Mouse (Mus musculus) T-cell, adult 2 months (primary cell): ENCODE results near the gene 1700020A23Rik.

ENCODE experiments used
- DNase-seq: peaks from one replicate; pipeline ENCODE4 v3.0.0; 2022; ENCODE audit warnings: low spot score

The 1700020A23Rik gene

GRCm38 (mm10) chr2:130411558-130412495 is 6.8 kb downstream of the 1700020A23Rik start:
- DNase-seq = peak; percentile 49

- no peak for DNase-seq
Measured at GRCm38 (mm10) chr2:130412775-130413174, 7.7 kb downstream of the 1700020A23Rik start.

GRCm38 (mm10) chr2:130414094-130414856 is 9.2 kb downstream of the 1700020A23Rik start:
- DNase-seq = no peak

GRCm38 (mm10) chr2:130421781-130422620 is 16.9 kb downstream of the 1700020A23Rik start:
- DNase-seq = no peak

- peak; percentile 77 for DNase-seq
Measured at GRCm38 (mm10) chr2:130423397-130424125, 18.5 kb downstream of the 1700020A23Rik start.

- DNase-seq = peak; percentile 91
Measured at GRCm38 (mm10) chr2:130424126-130424853, 19.2 kb downstream of the 1700020A23Rik start, which contains the start of the genes Vps16 and Pced1a. Gene Vps16 (plus strand): TSS chr2:130424339. Gene Pced1a (minus strand): TSS chr2:130424701.

GRCm38 (mm10) chr2:130425112-130425511 is 20.1 kb downstream of the 1700020A23Rik start:
- no peak for DNase-seq

GRCm38 (mm10) chr2:130429851-130430250 is 24.8 kb downstream of the 1700020A23Rik start:
- no peak for DNase-seq

GRCm38 (mm10) chr2:130430484-130430883 is 25.4 kb downstream of the 1700020A23Rik start:
- DNase-seq = no peak

- DNase-seq = no peak
Measured at GRCm38 (mm10) chr2:130432157-130432556, 27.1 kb downstream of the 1700020A23Rik start.

- DNase-seq = peak; percentile 34
Measured at GRCm38 (mm10) chr2:130433152-130433551, 28.1 kb downstream of the 1700020A23Rik start.

- DNase-seq = no peak
Measured at GRCm38 (mm10) chr2:130436769-130437168, 31.7 kb downstream of the 1700020A23Rik start.

- DNase-seq = no peak
Measured at GRCm38 (mm10) chr2:130438861-130439260, 33.8 kb downstream of the 1700020A23Rik start.

GRCm38 (mm10) chr2:130439840-130440480 is 34.9 kb downstream of the 1700020A23Rik start:
- DNase-seq = no peak

- DNase-seq = no peak
Measured at GRCm38 (mm10) chr2:130442162-130442561, 37.1 kb downstream of the 1700020A23Rik start.

GRCm38 (mm10) chr2:130448449-130448848 is 43.4 kb downstream of the 1700020A23Rik start:
- no peak for DNase-seq

GRCm38 (mm10) chr2:130449021-130449793 is 44.1 kb downstream of the 1700020A23Rik start:
- no peak for DNase-seq

- peak; percentile 87 for DNase-seq
Measured at GRCm38 (mm10) chr2:130449794-130450433, 44.9 kb downstream of the 1700020A23Rik start, which contains the start of gene Ptpra. Gene Ptpra (plus strand): TSS chr2:130450278.
